Mouse (Mus musculus): ENCODE measurements around the gene Nucb2.

DNA sequence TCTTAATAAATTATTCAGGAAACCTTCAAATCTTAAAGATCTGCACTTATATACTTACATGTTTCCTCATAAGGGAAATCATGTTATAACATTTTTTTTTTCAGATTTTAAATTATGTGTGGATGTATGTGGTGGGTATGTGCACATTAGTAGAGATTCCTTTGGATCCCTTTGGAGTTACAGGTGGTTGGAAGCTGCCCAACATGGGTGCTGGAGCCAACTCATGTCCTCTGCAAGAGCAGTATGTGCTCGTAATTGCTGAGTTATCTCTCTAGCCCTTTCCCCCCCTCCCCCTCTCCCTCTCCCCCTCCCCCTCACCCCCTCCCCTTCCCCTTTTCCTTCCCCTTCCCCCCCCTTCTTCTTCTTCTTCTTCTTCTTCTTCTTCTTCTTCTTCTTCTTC is 21.1 kb upstream of the Nucb2 start:
- TF ChIP-seq CTCF (IDR thresholded peaks at IDR 0.05; ENCODE audit: control insufficient read depth, insufficient read depth, insufficient replicate concordance, low read depth, low read length) (no peak), POLR2A (IDR thresholded peaks at IDR 0.05; ENCODE audit: control insufficient read depth, low read depth, low read length) (no peak)
